ENCODE assay signal across 8 mouse cellular contexts in the genomic region with DNA sequence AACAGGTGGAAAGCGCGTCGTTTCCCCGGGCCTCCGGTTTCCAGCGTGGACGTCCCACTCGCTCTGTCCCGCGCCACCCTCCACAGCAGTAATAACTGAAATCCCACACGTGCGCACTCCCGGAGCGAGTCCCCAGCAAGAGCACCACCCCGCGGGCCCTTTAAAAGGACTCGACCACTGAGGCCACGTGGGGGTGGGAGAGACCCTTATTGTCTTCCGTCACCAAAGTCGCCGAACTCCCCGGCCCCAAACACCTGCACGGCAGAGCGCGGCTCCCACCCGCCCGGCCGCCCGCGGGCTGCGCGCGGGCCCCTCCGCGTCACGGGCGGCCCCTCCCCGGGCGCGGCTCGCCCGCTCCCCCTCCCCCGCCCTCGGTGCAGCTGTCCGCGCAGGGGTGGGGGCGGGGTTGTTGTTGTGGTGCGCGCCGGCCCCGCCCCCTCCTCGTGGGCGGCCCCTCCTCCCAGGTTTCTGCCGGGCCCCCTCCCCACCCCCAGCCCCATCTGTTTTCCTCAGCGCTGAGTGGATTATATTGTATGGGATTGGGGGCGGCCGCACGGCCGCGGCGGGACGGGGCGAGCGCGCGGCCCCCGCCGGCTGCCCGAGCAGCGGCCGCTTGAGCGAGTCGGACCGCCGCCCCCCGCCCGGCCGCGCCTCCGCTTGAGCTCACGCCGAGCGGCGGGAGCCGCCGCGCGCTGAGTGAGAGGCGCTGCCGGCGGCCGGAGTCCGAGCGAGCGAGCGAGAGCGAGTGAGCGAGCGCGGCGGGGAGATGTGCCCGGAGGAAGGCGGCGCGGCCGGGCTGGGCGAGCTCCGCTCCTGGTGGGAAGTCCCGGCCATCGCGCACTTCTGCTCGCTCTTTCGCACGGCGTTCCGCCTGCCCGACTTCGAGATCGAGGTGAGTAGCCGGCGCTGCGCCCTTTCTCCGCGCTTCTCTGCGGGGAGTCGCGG. TPM values are rescaled to one million over a fixed set of nuclear protein-coding genes. Genes with fewer than 3 reads are reported as not detected.
DNase-seq lines count a peak whose midpoint lies in the region; ATAC-seq lines count a peak whose summit lies in the region.

Gene Cecr2 (plus strand): TSS at position 554 of the 945 bp plus-strand sequence.

- no peaks in the 10 kb centered on the region for H3K27me3 ChIP-seq in erythroblast, embryonic 14.5 days (ENCODE audit: control insufficient read depth)
- peaks cover 11% of the 10 kb centered on the region for H3K27me3 ChIP-seq in heart, embryonic 13.5 days (replicated peaks)
- H3K27me3 ChIP-seq in liver, embryonic 13.5 days, result 0 out of 2 replicates have a peak, but pooled peaks cover 2% of the 10 kb centered on the region
- no peaks in the 10 kb centered on the region for H3K27me3 ChIP-seq in neural tube, embryonic 12.5 days (replicated peaks)
- H3K27me3 ChIP-seq in stomach, embryonic 16.5 days (ENCODE audit: control insufficient read depth, insufficient read depth, low read length), result no peaks in the 10 kb centered on the region

- peak within 1 kb of the TSS; percentile 88 for H3K27ac ChIP-seq in brown adipose tissue, adult 24 weeks (replicated peaks; ENCODE audit: low read depth, low read length)
- H3K27ac ChIP-seq in heart, embryonic 13.5 days (replicated peaks), result peak within 1 kb of the TSS; percentile 93
- H3K27ac ChIP-seq in liver, embryonic 13.5 days, result peak within 1 kb of the TSS; percentile 98
- peak within 1 kb of the TSS; percentile 99 for H3K27ac ChIP-seq in neural tube, embryonic 12.5 days
- peak within 1 kb of the TSS; percentile 90 for H3K27ac ChIP-seq in stomach, embryonic 16.5 days (ENCODE audit: low read length)

- DNase-seq in CD4-positive, CD25-positive, alpha-beta regulatory T cell, adult 2 months (ENCODE audit: low read depth, low spot score), result peak; percentile 56
- peak; percentile 88 for DNase-seq in kidney, postnatal 14 days
- peak; percentile 71 for DNase-seq in liver, embryonic 13.5 days

- H3K9ac ChIP-seq in heart, embryonic 13.5 days, result peak within 1 kb of the TSS; percentile 90
- peak within 1 kb of the TSS; percentile 98 for H3K9ac ChIP-seq in liver, embryonic 13.5 days
- peak within 1 kb of the TSS; percentile 94 for H3K9ac ChIP-seq in neural tube, embryonic 12.5 days
- peak within 1 kb of the TSS; percentile 84 for H3K9ac ChIP-seq in stomach, embryonic 16.5 days (ENCODE audit: low read length)

- peaks cover 16% of the 10 kb centered on the region for H3K36me3 ChIP-seq in erythroblast, embryonic 14.5 days (ENCODE audit: control insufficient read depth)
- H3K36me3 ChIP-seq in heart, embryonic 13.5 days, result no peaks in the 10 kb centered on the region
- H3K36me3 ChIP-seq in liver, embryonic 13.5 days, result no peaks in the 10 kb centered on the region
- no peaks in the 10 kb centered on the region for H3K36me3 ChIP-seq in neural tube, embryonic 12.5 days
- no peaks in the 10 kb centered on the region for H3K36me3 ChIP-seq in stomach, embryonic 16.5 days (ENCODE audit: control insufficient read depth, insufficient read depth, low read length)

- H3K9me3 ChIP-seq in erythroblast, embryonic 14.5 days (ENCODE audit: control insufficient read depth, low read length), result no peaks in the 10 kb centered on the region
- H3K9me3 ChIP-seq in heart, embryonic 13.5 days, result no peaks in the 10 kb centered on the region
- no peaks in the 10 kb centered on the region for H3K9me3 ChIP-seq in liver, embryonic 13.5 days (replicated peaks)
- H3K9me3 ChIP-seq in neural tube, embryonic 12.5 days, result no peaks in the 10 kb centered on the region
- H3K9me3 ChIP-seq in stomach, embryonic 16.5 days (replicated peaks; ENCODE audit: control insufficient read depth, low read length), result no peaks in the 10 kb centered on the region

- peak; percentile 75 for ATAC-seq in heart, embryonic 13.5 days (ENCODE audit: extremely low read depth, insufficient number of reproducible peaks, low FRiP score, low TSS enrichment)
- peak; percentile 77 for ATAC-seq in liver, embryonic 13.5 days (ENCODE audit: low read depth)
- ATAC-seq in neural tube, embryonic 12.5 days (ENCODE audit: low FRiP score, low read depth), result peak; percentile 86
- peak; percentile 87 for ATAC-seq in stomach, embryonic 16.5 days (ENCODE audit: insufficient read depth, low FRiP score)

- peak within 1 kb of the TSS; percentile 98 for H3K4me2 ChIP-seq in heart, embryonic 13.5 days
- H3K4me2 ChIP-seq in liver, embryonic 13.5 days, result peak within 1 kb of the TSS; percentile 99
- H3K4me2 ChIP-seq in neural tube, embryonic 12.5 days (replicated peaks), result peak within 1 kb of the TSS; percentile 90
- H3K4me2 ChIP-seq in stomach, embryonic 16.5 days (ENCODE audit: low read depth, low read length), result peak within 1 kb of the TSS; percentile 86

- H3K4me3 ChIP-seq in brown adipose tissue, adult 24 weeks (ENCODE audit: insufficient read depth, low read depth, low read length), result peak within 1 kb of the TSS; percentile 98
- peak within 1 kb of the TSS; percentile 98 for H3K4me3 ChIP-seq in erythroblast, embryonic 14.5 days (replicated peaks)
- H3K4me3 ChIP-seq in heart, embryonic 13.5 days, result peak within 1 kb of the TSS; percentile 87
- peak within 1 kb of the TSS; percentile 93 for H3K4me3 ChIP-seq in liver, embryonic 13.5 days (replicated peaks)
- peak within 1 kb of the TSS; percentile 93 for H3K4me3 ChIP-seq in neural tube, embryonic 12.5 days
- peak within 1 kb of the TSS; percentile 78 for H3K4me3 ChIP-seq in stomach, embryonic 16.5 days (replicated peaks; ENCODE audit: low read length)

- under 1% methylated on average over 91 of the region's 127 CpGs for WGBS in heart, embryonic 13.5 days
- whole genome bisulfite sequencing in liver, embryonic 13.5 days (ENCODE audit: insufficient replicate concordance), result under 1% methylated on average over 101 of the region's 127 CpGs
- WGBS in neural tube, embryonic 12.5 days, result under 1% methylated on average over 124 of the region's 127 CpGs
- under 1% methylated on average over 109 of the region's 127 CpGs for WGBS in stomach, embryonic 16.5 days

- peaks cover 4% of the 10 kb centered on the region; the same call in 1 of the 2 replicates for H3K4me1 ChIP-seq in brown adipose tissue, adult 24 weeks (ENCODE audit: control insufficient read depth, insufficient read depth, insufficient read length, low read length)
- H3K4me1 ChIP-seq in erythroblast, embryonic 14.5 days (ENCODE audit: control insufficient read depth), result peaks cover 56% of the 10 kb centered on the region
- peaks cover 15% of the 10 kb centered on the region; the same call in 1 of the 2 replicates for H3K4me1 ChIP-seq in heart, embryonic 13.5 days
- peaks cover 46% of the 10 kb centered on the region for H3K4me1 ChIP-seq in liver, embryonic 13.5 days (replicated peaks)
- H3K4me1 ChIP-seq in neural tube, embryonic 12.5 days, result peaks cover 15% of the 10 kb centered on the region; the same call in 1 of the 2 replicates
- H3K4me1 ChIP-seq in stomach, embryonic 16.5 days (ENCODE audit: control insufficient read depth, insufficient read depth, low read length), result peaks cover 7% of the 10 kb centered on the region

RNA-seq across cellular contexts. Expression of gene Cecr2, which starts in this region (rescaled TPM):
- polyA plus RNA-seq in brown adipose tissue, adult 24 weeks (2012; ENCODE audit: insufficient read depth, insufficient read length, missing spikeins), result 7.3 and 8.7 TPM in 2 replicates
- polyA plus RNA-seq in erythroblast, embryonic 14.5 days (2012), result 1.5 and 1.9 TPM in 2 replicates
- 0.79 and 0.95 TPM in 2 replicates for polyA plus RNA-seq in heart, embryonic 13.5 days (2015; fragmentation: Nextera tagmentation; extraction: Ambion mirVana)
- polyA plus RNA-seq in liver, embryonic 13.5 days (2015; fragmentation: Nextera tagmentation; extraction: Ambion mirVana), result 5.0 and 5.5 TPM in 2 replicates
- 17.8 and 17.9 TPM in 2 replicates for polyA plus RNA-seq in neural tube, embryonic 12.5 days (2016; fragmentation: Nextera tagmentation; extraction: Ambion mirVana)
- 1.2 and 1.6 TPM in 2 replicates for polyA plus RNA-seq in stomach, embryonic 16.5 days (2015; fragmentation: Nextera tagmentation; extraction: Ambion mirVana)

Comparison
In these comparisons a context has a peak if more than half of its experiments do, and no peak if none do; other contexts are left out.
1. Peak in every context shown above with its lines: DNase-seq, ATAC-seq, H3K4me3 ChIP-seq and H3K27ac ChIP-seq.
2. Peak in ATAC-seq, H3K4me3 ChIP-seq, H3K27ac ChIP-seq, H3K9ac ChIP-seq and H3K4me2 ChIP-seq in heart, embryonic 13.5 days; RNA of the gene not detected or under 1 TPM.